Mouse (Mus musculus) neural tube, embryonic 12.5 days (tissue): ENCODE results near the gene Srgap3. TPM values are rescaled to one million over a fixed set of nuclear protein-coding genes. Genes with fewer than 3 reads are reported as not detected.
A peak's percentile ranks its signal among the peaks of the same experiment; 100 is the strongest.
"Not testable (repeated sequence)": the region's sequence is repeated elsewhere in the genome, so short reads cannot be mapped to it uniquely, and the experiment has no call there.

ENCODE experiments used
- ATAC-seq: fragments of 200-750 bp; cut with Nextera tagmentation; 2 replicates; pipeline ENCODE4 v1.8.0; 2017; ENCODE audit warnings: low read depth, mild to moderate bottlenecking, moderate TSS enrichment, moderate library complexity; ENCODE audit not compliant: low FRiP score
- H3K27ac ChIP-seq: fragments of 300-500 bp; sonication (generic); 2 replicates; pipeline ENCODE4 v1.5.1; 2016
- H3K27me3 ChIP-seq: fragments of 300-500 bp; sonication (generic); replicated peaks from 2 replicates; pipeline ENCODE4 v1.6.1; 2016; ENCODE audit warnings: mild to moderate bottlenecking
- H3K36me3 ChIP-seq: fragments of 300-500 bp; sonication (generic); 2 replicates; pipeline ENCODE4 v1.6.1; 2016; ENCODE audit warnings: mild to moderate bottlenecking
- H3K4me1 ChIP-seq: fragments of 300-500 bp; sonication (generic); 2 replicates; pipeline ENCODE4 v1.6.1; 2016
- H3K4me2 ChIP-seq: fragments of 300-500 bp; sonication (generic); replicated peaks from 2 replicates; pipeline ENCODE4 v1.6.1; 2016; ENCODE audit warnings: mild to moderate bottlenecking
- H3K4me3 ChIP-seq: fragments of 300-500 bp; sonication (generic); 2 replicates; pipeline ENCODE4 v1.5.1; 2016
- H3K9ac ChIP-seq: fragments of 300-500 bp; sonication (generic); 2 replicates; pipeline ENCODE4 v1.6.1; 2016; ENCODE audit warnings: mild to moderate bottlenecking
- H3K9me3 ChIP-seq: fragments of 300-500 bp; sonication (generic); 2 replicates; pipeline ENCODE4 v1.6.1; 2016; ENCODE audit warnings: mild to moderate bottlenecking
- WGBS: fragments of 180-500 bp; shearing (Covaris S2); methylation state at CpG from one replicate; pipeline ENCODE4 v1.1.7; 2016; 5-methylcytosine and 5-hydroxymethylcytosine counted together
- polyA plus RNA-seq: library from polyadenylated mRNA; unstranded; fragments of >200 nt; fragmentation: Nextera tagmentation; extraction: Ambion mirVana; gene quantifications from 2 replicates; pipeline ENCODE4 v1.2.1, GENCODE M21; 2016

Srgap3 gene
- polyA plus RNA-seq, 1 experiment from 2014 or later = 37.0 TPM

GRCm38 (mm10) chr6:112866096-112866495 is 81.0 kb downstream of the Srgap3 start:
- H3K4me3 ChIP-seq = no peak overlapping the region
- H3K4me2 ChIP-seq = no peak overlapping the region
- H3K27ac ChIP-seq = no peak overlapping the region
- H3K9me3 ChIP-seq = no peaks in the 10 kb centered on the region
- H3K36me3 ChIP-seq = peaks cover 6% of the 10 kb centered on the region
- H3K4me1 ChIP-seq = peaks cover 31% of the 10 kb centered on the region
- ATAC-seq = no peak
- H3K9ac ChIP-seq = no peak overlapping the region
- H3K27me3 ChIP-seq = no peaks in the 10 kb centered on the region
- WGBS = 88% methylated on average over 4 of the region's 4 CpGs

GRCm38 (mm10) chr6:112865021-112865531 is 82.0 kb downstream of the Srgap3 start:
- Histone ChIP-seq H3K4me3 (no peak overlapping the region), H3K27ac (no peak overlapping the region), H3K36me3 (no peaks in the 10 kb centered on the region), H3K27me3 (no peaks in the 10 kb centered on the region), H3K9ac (no peak overlapping the region), H3K4me1 (peaks cover 31% of the 10 kb centered on the region), H3K4me2 (peak overlapping the region; percentile 24), H3K9me3 (no peaks in the 10 kb centered on the region)
- peak; percentile 64 for ATAC-seq
- WGBS = 32% methylated on average over 6 of the region's 6 CpGs

- H3K36me3 ChIP-seq = no peaks in the 10 kb centered on the region
- H3K27ac ChIP-seq = no peak overlapping the region
- ATAC-seq = no peak
- WGBS = 90% methylated on average over 7 of the region's 7 CpGs
- H3K4me1 ChIP-seq = peaks cover 38% of the 10 kb centered on the region
- H3K4me2 ChIP-seq = no peak overlapping the region
- no peaks in the 10 kb centered on the region for H3K27me3 ChIP-seq
- no peaks in the 10 kb centered on the region for H3K9me3 ChIP-seq
- no peak overlapping the region for H3K9ac ChIP-seq
- H3K4me3 ChIP-seq = no peak overlapping the region
Observed at GRCm38 (mm10) chr6:112862465-112862864, 84.6 kb downstream of the Srgap3 start.

GRCm38 (mm10) chr6:112861351-112862297 is 85.4 kb downstream of the Srgap3 start:
- H3K4me2 ChIP-seq = no peak overlapping the region
- H3K9ac ChIP-seq = no peak overlapping the region
- ATAC-seq = no peak
- no peaks in the 10 kb centered on the region for H3K36me3 ChIP-seq
- H3K27me3 ChIP-seq = no peaks in the 10 kb centered on the region
- WGBS = 86% methylated on average over 11 of the region's 11 CpGs
- H3K4me1 ChIP-seq = peaks cover 45% of the 10 kb centered on the region
- H3K27ac ChIP-seq = no peak overlapping the region
- no peak overlapping the region for H3K4me3 ChIP-seq
- no peaks in the 10 kb centered on the region for H3K9me3 ChIP-seq

- H3K9me3 ChIP-seq, H3K9ac ChIP-seq, H3K27me3 ChIP-seq, H3K36me3 ChIP-seq, H3K27ac ChIP-seq, H3K4me2 ChIP-seq, H3K4me3 ChIP-seq, ATAC-seq: not testable (repeated sequence)
- peaks cover 32% of the 10 kb centered on the region for H3K4me1 ChIP-seq
- WGBS = 95% methylated on average over 5 of the region's 5 CpGs
Observed at GRCm38 (mm10) chr6:112860290-112860689, 86.8 kb downstream of the Srgap3 start.

GRCm38 (mm10) chr6:112857057-112857456 is 90.0 kb downstream of the Srgap3 start:
- Histone ChIP-seq H3K9ac (no peak overlapping the region), H3K27ac (peak overlapping the region; percentile 9; the same call in 1 of the 2 replicates), H3K9me3 (no peaks in the 10 kb centered on the region), H3K4me1 (peaks cover 35% of the 10 kb centered on the region), H3K27me3 (no peaks in the 10 kb centered on the region), H3K36me3 (no peaks in the 10 kb centered on the region), H3K4me3 (no peak overlapping the region), H3K4me2 (peak overlapping the region; percentile 21; the same call in 1 of the 2 replicates)
- 24% methylated on average over 6 of the region's 6 CpGs for WGBS
- ATAC-seq = peak; percentile 73

GRCm38 (mm10) chr6:112855183-112855582 is 91.9 kb downstream of the Srgap3 start:
- peaks cover 27% of the 10 kb centered on the region for H3K4me1 ChIP-seq
- H3K27ac ChIP-seq = no peak overlapping the region
- no peaks in the 10 kb centered on the region for H3K9me3 ChIP-seq
- ATAC-seq = no peak
- no peaks in the 10 kb centered on the region for H3K36me3 ChIP-seq
- H3K4me3 ChIP-seq = no peak overlapping the region
- 91% methylated on average over 6 of the region's 6 CpGs for WGBS
- H3K9ac ChIP-seq = no peak overlapping the region
- H3K4me2 ChIP-seq = no peak overlapping the region
- no peaks in the 10 kb centered on the region for H3K27me3 ChIP-seq

- H3K27ac ChIP-seq = no peak overlapping the region
- no peak overlapping the region for H3K4me2 ChIP-seq
- H3K9ac ChIP-seq = no peak overlapping the region
- no peaks in the 10 kb centered on the region for H3K36me3 ChIP-seq
- no peaks in the 10 kb centered on the region for H3K27me3 ChIP-seq
- H3K4me1 ChIP-seq = peaks cover 25% of the 10 kb centered on the region
- ATAC-seq = no peak
- no peak overlapping the region for H3K4me3 ChIP-seq
- WGBS = 61% methylated on average over 14 of the region's 14 CpGs
- no peaks in the 10 kb centered on the region for H3K9me3 ChIP-seq
Observed at GRCm38 (mm10) chr6:112852261-112853235, 94.5 kb downstream of the Srgap3 start.

- Histone ChIP-seq H3K27me3 (no peaks in the 10 kb centered on the region), H3K27ac (no peak overlapping the region), H3K36me3 (no peaks in the 10 kb centered on the region), H3K4me3 (no peak overlapping the region), H3K4me1 (peaks cover 15% of the 10 kb centered on the region), H3K9me3 (no peaks in the 10 kb centered on the region), H3K9ac (0 out of 2 replicates have a peak overlapping the region, but pooled peaks have one; percentile 14), H3K4me2 (no peak overlapping the region)
- whole genome bisulfite sequencing = 75% methylated on average over 5 of the region's 5 CpGs
- no peak for ATAC-seq
Observed at GRCm38 (mm10) chr6:112850745-112851144, 96.3 kb downstream of the Srgap3 start.

- Histone ChIP-seq H3K27me3 (no peaks in the 10 kb centered on the region), H3K4me3 (no peak overlapping the region), H3K36me3 (no peaks in the 10 kb centered on the region), H3K9me3 (no peaks in the 10 kb centered on the region), H3K4me2 (no peak overlapping the region), H3K4me1 (peaks cover 15% of the 10 kb centered on the region), H3K9ac (no peak overlapping the region), H3K27ac (no peak overlapping the region)
- 94% methylated on average over 8 of the region's 8 CpGs for WGBS
- no peak for ATAC-seq
Observed at GRCm38 (mm10) chr6:112848629-112849180, 98.4 kb downstream of the Srgap3 start.

GRCm38 (mm10) chr6:112846863-112847262 is 100.2 kb downstream of the Srgap3 start:
- no peak overlapping the region for H3K9ac ChIP-seq
- WGBS = 88% methylated on average over 9 of the region's 9 CpGs
- H3K4me2 ChIP-seq = no peak overlapping the region
- H3K9me3 ChIP-seq = no peaks in the 10 kb centered on the region
- H3K27me3 ChIP-seq = no peaks in the 10 kb centered on the region
- no peak overlapping the region for H3K27ac ChIP-seq
- no peaks in the 10 kb centered on the region for H3K36me3 ChIP-seq
- no peak for ATAC-seq
- H3K4me3 ChIP-seq = no peak overlapping the region
- peaks cover 21% of the 10 kb centered on the region for H3K4me1 ChIP-seq
